Mouse (Mus musculus) liver (tissue): ENCODE measurements around the gene Arhgef26.
A peak's percentile ranks its signal among the peaks of the same experiment; 100 is the strongest.

Experiments
- DNase-seq: peaks from one replicate; pipeline ENCODE4 v3.0.0-alpha.2; 2020; ENCODE audit warnings: mixed read lengths

The Arhgef26 gene

DNA sequence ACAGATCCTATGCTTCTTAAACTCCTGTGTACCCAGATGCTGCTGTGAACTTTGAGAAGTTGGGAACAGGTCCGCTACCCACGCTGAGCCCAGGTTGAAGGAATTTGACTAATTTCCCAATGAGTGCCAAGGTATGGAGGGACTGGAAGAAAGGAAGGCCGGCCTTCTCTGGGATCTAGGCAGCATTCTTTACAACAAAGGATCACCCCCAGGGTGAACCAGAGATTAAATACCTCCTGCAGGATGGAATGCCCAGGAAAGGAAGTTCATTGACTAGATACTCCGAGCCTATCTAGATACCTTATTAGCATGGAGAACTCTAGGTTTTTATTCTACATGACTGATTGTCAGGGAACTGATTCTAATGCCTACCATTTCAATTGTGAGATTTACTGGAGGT, 114.8 kb downstream of the Arhgef26 start:
- DNase-seq: no peak

GRCm38 (mm10) chr3:62454096-62454495, 116.0 kb downstream of the Arhgef26 start:
- DNase-seq: no peak

GRCm38 (mm10) chr3:62455854-62456253, 117.7 kb downstream of the Arhgef26 start:
- no peak for DNase-seq

DNA sequence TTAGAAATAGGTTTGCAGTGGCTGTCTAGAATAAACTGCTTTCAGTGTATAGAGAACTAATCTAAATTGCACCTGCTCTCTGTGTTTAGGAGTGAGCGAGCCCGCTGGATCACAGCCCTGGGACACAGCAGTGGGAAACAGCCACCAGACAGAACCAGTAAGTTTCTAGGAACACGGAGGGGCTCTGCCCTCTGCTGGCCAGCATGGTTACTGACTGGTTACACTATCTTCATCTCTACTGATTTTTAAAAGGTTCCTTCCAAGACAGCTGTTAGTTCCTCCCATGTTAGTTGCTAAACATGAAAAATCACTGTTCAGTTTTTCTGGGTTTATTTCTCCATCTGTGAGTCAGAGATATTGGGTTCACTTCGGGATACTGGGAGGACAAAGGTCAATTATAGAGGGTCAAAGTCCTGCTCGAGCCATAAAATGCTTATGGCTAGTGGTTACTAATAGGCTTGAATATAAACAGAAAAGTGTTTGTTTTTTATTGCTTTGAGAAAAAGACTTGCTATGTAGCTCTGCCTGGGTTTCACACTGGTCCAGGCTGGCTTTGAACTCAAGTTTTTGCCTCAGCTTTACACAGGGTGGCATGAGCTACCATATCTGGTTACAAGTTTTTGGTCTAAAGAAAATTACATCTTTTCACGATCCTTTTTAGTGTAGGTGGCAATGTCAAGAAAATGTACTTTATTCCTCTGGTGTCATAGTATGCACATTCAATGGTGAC, 120.3 kb downstream of the Arhgef26 start:
- DNase-seq: peak; percentile 41

DNA sequence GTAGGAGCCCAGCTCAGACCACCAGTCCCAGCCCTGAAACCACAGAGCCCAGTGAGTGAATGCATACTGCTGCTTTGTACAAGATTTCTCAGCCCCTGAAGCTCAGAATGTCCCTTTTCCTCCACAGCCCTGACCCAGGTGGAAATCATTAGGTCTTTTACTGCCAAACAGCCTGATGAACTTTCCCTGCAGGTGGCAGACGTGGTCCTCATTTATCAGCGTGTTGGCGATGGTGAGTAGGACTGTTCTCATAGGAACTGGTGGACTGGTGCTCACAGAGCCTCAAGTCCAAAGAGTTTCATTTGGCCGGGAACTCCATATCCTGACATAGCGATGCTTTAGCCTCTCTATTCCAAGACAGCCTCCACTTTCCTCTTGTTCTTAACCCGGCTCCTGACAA, 121.3 kb downstream of the Arhgef26 start:
- no peak for DNase-seq

- DNase-seq: no peak
Observed at GRCm38 (mm10) chr3:62464276-62464675, 126.1 kb downstream of the Arhgef26 start.

DNA sequence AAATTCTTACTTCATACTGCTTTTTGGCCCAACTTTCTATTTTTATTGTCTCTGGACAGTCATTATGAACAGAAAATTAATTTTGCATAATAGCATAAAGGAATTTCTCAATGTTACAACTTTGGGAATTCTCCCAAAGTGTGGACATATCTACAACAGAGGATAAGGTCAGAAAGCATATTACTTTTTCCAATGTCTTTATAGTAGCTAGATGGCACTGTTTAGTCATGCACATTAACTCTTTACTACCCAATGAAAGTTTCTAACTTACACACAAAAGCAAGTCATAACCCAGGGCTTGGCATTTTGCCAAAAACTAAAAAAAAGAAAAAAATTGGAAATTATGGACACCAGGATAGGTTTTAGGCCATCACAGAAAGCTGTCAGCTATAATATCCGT, 132.0 kb downstream of the Arhgef26 start:
- DNase-seq: no peak

DNA sequence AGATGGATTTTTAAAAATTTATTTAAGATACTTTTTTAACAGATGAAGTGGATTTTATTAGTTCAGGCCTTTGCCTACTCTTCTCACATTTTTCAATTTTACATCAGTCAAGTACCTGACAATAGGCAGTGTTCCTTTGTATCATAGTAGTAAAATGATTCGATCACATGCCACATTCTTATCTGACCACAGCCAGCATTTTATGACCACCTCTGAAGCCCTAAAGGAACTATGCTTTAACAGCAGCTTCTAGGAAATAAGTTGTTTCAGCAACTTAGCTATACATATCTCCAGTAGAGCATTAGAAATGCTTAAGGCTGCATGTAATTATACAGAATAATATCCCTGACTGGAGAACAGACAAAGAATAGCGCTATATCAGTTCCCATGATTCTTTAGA, 146.2 kb downstream of the Arhgef26 start:
- DNase-seq: no peak

GRCm38 (mm10) chr3:62492568-62492967, 154.4 kb downstream of the Arhgef26 start:
- no peak for DNase-seq

DNA sequence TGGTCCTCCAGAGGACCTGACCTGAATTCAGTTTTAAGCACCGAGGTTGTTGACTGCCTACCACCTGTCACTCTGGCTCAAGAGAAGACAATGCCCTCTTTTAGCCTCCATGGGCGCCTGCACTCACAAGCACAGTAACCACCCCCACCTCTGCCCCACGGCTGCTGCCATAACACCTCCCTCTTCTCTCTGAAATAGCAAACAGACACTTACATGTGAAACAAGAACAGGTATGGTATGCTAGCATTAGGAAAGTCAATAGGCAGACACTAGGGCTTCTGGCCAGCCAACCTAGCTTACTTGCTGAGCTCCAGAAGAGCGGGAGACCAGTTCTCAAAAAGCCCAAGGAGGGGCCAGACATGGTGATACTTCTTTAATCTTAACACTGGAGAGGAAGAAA, 161.2 kb downstream of the Arhgef26 start:
- no peak for DNase-seq

DNA sequence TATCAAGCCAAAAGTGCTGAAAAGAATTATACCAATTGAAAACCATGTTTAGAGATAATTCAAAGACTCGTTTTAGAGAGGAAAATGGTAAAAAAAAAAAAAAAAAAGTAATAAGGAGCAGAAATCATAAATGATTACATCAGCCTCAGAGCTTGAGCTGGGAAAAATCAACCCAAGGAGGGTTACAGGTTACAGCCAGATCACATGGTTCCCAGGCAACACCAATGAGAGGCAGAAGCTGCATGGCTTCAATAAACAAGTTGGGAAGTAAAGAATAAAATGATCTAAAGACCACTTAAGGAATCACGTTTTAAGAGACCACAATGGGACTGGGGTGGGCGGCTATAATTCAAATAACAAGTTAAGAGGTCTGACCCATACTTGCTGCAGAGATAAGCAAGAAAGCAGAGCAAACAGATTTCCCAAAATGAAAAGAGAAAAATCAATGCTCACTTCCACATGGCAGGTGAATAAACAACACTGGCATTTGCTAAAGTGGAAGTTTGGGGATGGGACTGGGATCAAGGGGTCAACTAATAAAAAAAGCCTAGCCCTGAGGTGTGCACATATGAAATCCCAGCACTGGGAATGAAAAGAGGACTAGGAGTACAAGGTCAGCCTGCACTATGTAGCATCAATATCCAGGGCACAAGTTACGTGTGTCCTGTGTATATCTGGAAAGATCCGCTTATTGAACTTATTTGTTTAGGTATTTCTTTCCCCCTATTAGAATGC, 167.2 kb downstream of the Arhgef26 start:
- DNase-seq: no peak

DNA sequence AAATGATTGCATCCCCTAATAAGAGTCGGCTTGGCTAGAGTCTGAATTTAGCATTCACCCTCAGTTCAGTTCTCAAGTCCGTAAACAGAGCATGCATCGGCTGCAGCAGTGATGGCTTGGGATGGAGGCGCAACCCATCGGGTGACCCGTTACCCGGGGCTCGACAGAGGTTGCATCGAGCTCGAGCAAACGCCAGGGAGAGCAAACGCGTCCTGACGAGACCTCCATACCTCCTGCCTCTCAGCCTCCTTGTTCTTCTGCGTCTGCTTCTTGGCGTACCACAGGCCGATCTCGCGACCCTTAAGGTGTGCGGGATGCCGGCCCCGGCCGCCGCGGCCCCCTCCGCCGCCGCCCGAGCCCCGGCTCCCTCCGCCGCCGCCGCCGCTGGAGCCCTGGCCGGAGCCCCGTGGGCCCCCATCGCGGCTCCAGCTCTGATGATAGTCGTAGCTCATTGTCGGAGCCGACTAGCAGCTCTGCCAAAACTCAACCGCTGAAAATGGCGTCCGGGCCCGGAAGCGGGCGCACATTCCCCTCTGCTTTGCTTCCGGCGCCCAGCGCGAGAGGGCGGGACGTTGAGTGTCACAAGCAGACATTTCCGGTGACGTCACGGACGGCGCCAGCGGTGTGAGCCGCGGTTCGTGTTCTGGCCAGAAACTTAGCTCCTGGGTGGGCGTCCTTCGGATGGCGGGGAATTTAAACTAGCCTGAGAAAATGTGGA, 168.5 kb downstream of the Arhgef26 start, which contains the start of gene Dhx36:
TSS of gene Dhx36 (minus strand) at position 517 of the 718 bp plus-strand sequence.
- DNase-seq: peak; percentile 92

GRCm38 (mm10) chr3:62507206-62507647, 169.1 kb downstream of the Arhgef26 start:
- DNase-seq: no peak
